8 mouse cellular contexts compared by ENCODE assay signal in the genomic region with DNA sequence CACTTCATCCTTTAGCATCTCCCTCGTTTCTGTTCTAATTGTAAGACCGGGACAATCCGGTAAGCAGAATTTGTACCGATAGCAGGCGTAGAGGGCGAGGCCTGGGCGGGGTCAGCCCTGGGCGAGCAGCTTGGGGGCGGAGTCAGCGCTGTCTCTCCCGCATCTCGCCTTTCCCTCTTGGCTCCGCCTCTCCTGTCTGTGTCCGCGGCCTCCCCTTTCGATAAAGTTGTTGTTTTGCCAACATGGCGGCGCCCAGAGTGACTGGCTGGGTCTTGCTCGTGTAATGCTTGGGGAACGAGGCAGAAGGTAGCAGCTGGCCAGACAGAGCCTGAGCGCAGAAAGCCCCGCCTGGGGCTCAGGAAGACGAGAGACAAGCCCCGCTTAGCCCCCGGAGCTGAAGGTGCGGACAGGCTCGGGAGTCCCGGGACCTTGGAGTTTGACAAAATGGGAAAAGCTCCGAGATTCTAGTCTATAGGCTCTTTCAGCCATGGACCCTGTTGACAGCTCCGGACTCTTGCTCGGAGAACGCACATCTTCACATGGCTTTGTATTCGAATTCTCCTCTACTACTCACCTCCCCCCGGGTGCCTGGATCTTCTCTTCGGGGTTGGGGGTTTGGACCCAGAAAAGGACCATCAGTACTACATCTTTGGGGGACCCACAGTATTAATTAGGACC. TPM values are rescaled to one million over a fixed set of nuclear protein-coding genes. Genes with fewer than 3 reads are reported as not detected.
DNase-seq lines count a peak whose midpoint lies in the region; ATAC-seq and TF ChIP-seq lines count a peak whose summit lies in the region.

A gene (plus strand): TSS at position 220 of the 678 bp plus-strand sequence.

- H3K9me3 ChIP-seq in kidney, embryonic 14.5 days (ENCODE audit: control insufficient read depth, low read length): no peaks in the 10 kb centered on the region
- no peaks in the 10 kb centered on the region for H3K9me3 ChIP-seq in limb, embryonic 15.5 days

- H3K27ac ChIP-seq in bone marrow macrophage, adult 2 months (ENCODE audit: insufficient read depth, low read depth, low read length): peak within 1 kb of the TSS; percentile 50; the same call in 1 of the 2 replicates
- H3K27ac ChIP-seq in embryonic fibroblast, embryonic 13.5 days (ENCODE audit: insufficient read depth, low read length): peak within 1 kb of the TSS; percentile 32; the same call in 1 of the 2 replicates
- peak within 1 kb of the TSS; percentile 77 for H3K27ac ChIP-seq in kidney, embryonic 14.5 days (ENCODE audit: low read depth, low read length)
- peak within 1 kb of the TSS; percentile 93 for H3K27ac ChIP-seq in limb, embryonic 15.5 days

- peak within 1 kb of the TSS; percentile 64 for H3K9ac ChIP-seq in kidney, embryonic 14.5 days (ENCODE audit: low read depth, low read length)
- H3K9ac ChIP-seq in limb, embryonic 15.5 days: peak within 1 kb of the TSS; percentile 82

- peaks cover 4% of the 10 kb centered on the region for H3K4me1 ChIP-seq in bone marrow macrophage, adult 2 months (ENCODE audit: control insufficient read depth, insufficient read depth, low read length)
- H3K4me1 ChIP-seq in embryonic fibroblast, embryonic 13.5 days (ENCODE audit: control insufficient read depth, insufficient read depth, low read length): peaks cover 3% of the 10 kb centered on the region; the same call in 1 of the 2 replicates
- no peaks in the 10 kb centered on the region for H3K4me1 ChIP-seq in kidney, embryonic 14.5 days (ENCODE audit: control insufficient read depth, insufficient read depth, low read length)
- H3K4me1 ChIP-seq in limb, embryonic 15.5 days: peaks cover 12% of the 10 kb centered on the region

- H3K4me3 ChIP-seq in bone marrow macrophage, adult 2 months (ENCODE audit: insufficient read depth, low read length): peak within 1 kb of the TSS; percentile 83
- peak within 1 kb of the TSS; percentile 95 for H3K4me3 ChIP-seq in embryonic fibroblast, embryonic 13.5 days (ENCODE audit: insufficient read depth, low read length)
- peak within 1 kb of the TSS; percentile 74 for H3K4me3 ChIP-seq in kidney, embryonic 14.5 days (ENCODE audit: low read length)
- peak within 1 kb of the TSS; percentile 85 for H3K4me3 ChIP-seq in limb, embryonic 15.5 days

- WGBS in kidney, embryonic 14.5 days: under 1% methylated on average over 35 of the region's 35 CpGs
- WGBS in limb, embryonic 15.5 days: under 1% methylated on average over 35 of the region's 35 CpGs

- H3K4me2 ChIP-seq in kidney, embryonic 14.5 days (replicated peaks; ENCODE audit: low read depth, low read length): peak within 1 kb of the TSS; percentile 63
- H3K4me2 ChIP-seq in limb, embryonic 15.5 days: peak within 1 kb of the TSS; percentile 77

- peak; percentile 99 for ATAC-seq in kidney, embryonic 14.5 days (ENCODE audit: low FRiP score, low TSS enrichment)
- ATAC-seq in limb, embryonic 15.5 days (ENCODE audit: insufficient number of reproducible peaks, low FRiP score, low TSS enrichment, low read depth): peak; percentile 93

- H3K36me3 ChIP-seq in kidney, embryonic 14.5 days (ENCODE audit: control insufficient read depth, insufficient read depth, low read length): 0 out of 2 replicates have a peak, but pooled peaks cover 1% of the 10 kb centered on the region
- H3K36me3 ChIP-seq in limb, embryonic 15.5 days: peaks cover 3% of the 10 kb centered on the region

- peak; percentile 93 for DNase-seq in A20 (ENCODE audit: low read depth, low spot score)
- DNase-seq in heart, adult 9 months (ENCODE audit: low spot score in 2 of 2): peak; percentile 90 to 93
- DNase-seq in monocyte, adult 2 months (ENCODE audit: low read depth in 1 of 2, low spot score in 2 of 2): peak; percentile 79 to 87
- peak; percentile 92 to 93 for DNase-seq in spleen, postnatal 36 days (ENCODE audit: low spot score in 2 of 2)

- TF ChIP-seq POLR2A in bone marrow macrophage, adult 2 months (IDR thresholded peaks at IDR 0.05; ENCODE audit: borderline replicate concordance, low read depth, low read length): 0 out of 2 replicates have a peak, but pooled peaks have one; percentile 25
- peak; percentile 68 for TF ChIP-seq POLR2A in embryonic fibroblast, embryonic 13.5 days (IDR thresholded peaks at IDR 0.05; ENCODE audit: low read depth, low read length)

- TF ChIP-seq CTCF in bone marrow macrophage, adult 2 months (IDR thresholded peaks at IDR 0.05; ENCODE audit: low read depth, low read length): no peak
- no peak for TF ChIP-seq CTCF in embryonic fibroblast, embryonic 13.5 days (IDR thresholded peaks at IDR 0.05; ENCODE audit: borderline replicate concordance, insufficient read depth, low read length)

- no peaks in the 10 kb centered on the region for H3K27me3 ChIP-seq in kidney, embryonic 14.5 days (ENCODE audit: control insufficient read depth, insufficient read depth, low read length)
- H3K27me3 ChIP-seq in limb, embryonic 15.5 days: no peaks in the 10 kb centered on the region

RNA-seq across cellular contexts. Expression of the gene that starts here (rescaled TPM):
- polyA plus RNA-seq in bone marrow macrophage, adult 2 months (2012; ENCODE audit: insufficient read depth, insufficient read length, missing spikeins): 3,425 and 3,732 TPM in 2 replicates
- polyA plus RNA-seq in embryonic fibroblast, embryonic 13.5 days (2011; ENCODE audit: insufficient read length, low read depth, missing spikeins): 8,859 and 9,134 TPM in 2 replicates
- polyA plus RNA-seq in kidney, embryonic 14.5 days (2014; fragmentation: Nextera tagmentation; extraction: Ambion mirVana): 1,448 and 1,757 TPM in 2 replicates
- 846 and 1,100 TPM in 2 replicates for polyA plus RNA-seq in limb, embryonic 15.5 days (2015; fragmentation: Nextera tagmentation; extraction: Ambion mirVana)

Comparison
In these comparisons a context has a peak if more than half of its experiments do, and no peak if none do; other contexts are left out.
1. Peak in every context shown above with its lines: DNase-seq, ATAC-seq, H3K4me3 ChIP-seq and H3K27ac ChIP-seq.
2. H3K27ac ChIP-seq: peak in every context shown above with its lines; median percentile 93 in limb, embryonic 15.5 days; 77 in kidney, embryonic 14.5 days; 50 in bone marrow macrophage, adult 2 months; 32 in embryonic fibroblast, embryonic 13.5 days.